8 mouse cellular contexts compared by ENCODE assay signal in genomic region chr10:81648803-81649775, GRCm38 (mm10). TPM values are rescaled to one million over a fixed set of nuclear protein-coding genes. Genes with fewer than 3 reads are reported as not detected.
DNase-seq lines count a peak whose midpoint lies in the region; ATAC-seq and TF ChIP-seq lines count a peak whose summit lies in the region.
"Not testable (repeated sequence)": the region's sequence is repeated elsewhere in the genome, so short reads cannot be mapped to it uniquely, and the experiment has no call there.

Gene Gm10778 (plus strand): TSS chr10:81649059.

- peak; percentile 83 for ATAC-seq in embryonic facial prominence, embryonic 15.5 days (ENCODE audit: insufficient number of reproducible peaks, low FRiP score, low TSS enrichment, low read depth)
- ATAC-seq in limb, embryonic 13.5 days (ENCODE audit: low FRiP score, low read depth), result peak; percentile 93
- peak; percentile 95 for ATAC-seq in midbrain, embryonic 15.5 days (replicated peaks)

- H3K27ac ChIP-seq in bone marrow macrophage, adult 2 months (ENCODE audit: insufficient read depth, low read depth, low read length), result peak within 1 kb of the TSS; percentile 45; the same call in 1 of the 2 replicates
- peak within 1 kb of the TSS; percentile 88 for H3K27ac ChIP-seq in embryonic facial prominence, embryonic 15.5 days (replicated peaks)
- H3K27ac ChIP-seq in limb, embryonic 13.5 days, result peak within 1 kb of the TSS; percentile 81; the same call in 1 of the 2 replicates
- H3K27ac ChIP-seq in midbrain, embryonic 15.5 days, result peak within 1 kb of the TSS; percentile 88

- not testable (repeated sequence) for TF ChIP-seq CTCF in bone marrow macrophage, adult 2 months (IDR thresholded peaks at IDR 0.05; ENCODE audit: low read depth, low read length)

- peak; percentile 84 to 85 for DNase-seq in B cell, adult 2 months
- DNase-seq in heart, adult 9 months (ENCODE audit: low spot score in 2 of 2), result peak; percentile 87 to 89
- DNase-seq in kidney, adult 9 months, result peak; percentile 93
- DNase-seq in spleen, adult 18-20 months, result peak; percentile 70 to 82

- not testable (repeated sequence) for H3K4me1 ChIP-seq in bone marrow macrophage, adult 2 months (ENCODE audit: control insufficient read depth, insufficient read depth, low read length); embryonic facial prominence, embryonic 15.5 days; limb, embryonic 13.5 days; midbrain, embryonic 15.5 days

- 0 out of 2 replicates have a peak, but pooled peaks cover 12% of the 10 kb centered on the region for H3K36me3 ChIP-seq in embryonic facial prominence, embryonic 15.5 days
- H3K36me3 ChIP-seq in limb, embryonic 13.5 days, result peaks cover 29% of the 10 kb centered on the region
- not testable (repeated sequence) for H3K36me3 ChIP-seq in midbrain, embryonic 15.5 days (replicated peaks)

- H3K27me3 ChIP-seq in embryonic facial prominence, embryonic 15.5 days; limb, embryonic 13.5 days; midbrain, embryonic 15.5 days (replicated peaks): not testable (repeated sequence)

- TF ChIP-seq POLR2A in bone marrow macrophage, adult 2 months (IDR thresholded peaks at IDR 0.05; ENCODE audit: borderline replicate concordance, low read depth, low read length), result not testable (repeated sequence)

- peak within 1 kb of the TSS; percentile 47 for H3K9ac ChIP-seq in embryonic facial prominence, embryonic 15.5 days
- H3K9ac ChIP-seq in limb, embryonic 13.5 days, result peak within 1 kb of the TSS; percentile 70
- peak within 1 kb of the TSS; percentile 58; the same call in 1 of the 2 replicates for H3K9ac ChIP-seq in midbrain, embryonic 15.5 days

- peaks cover 17% of the 10 kb centered on the region; the same call in 1 of the 2 replicates for H3K9me3 ChIP-seq in embryonic facial prominence, embryonic 15.5 days (replicated peaks)
- peaks cover 11% of the 10 kb centered on the region; the same call in 1 of the 2 replicates for H3K9me3 ChIP-seq in limb, embryonic 13.5 days
- H3K9me3 ChIP-seq in midbrain, embryonic 15.5 days, result not testable (repeated sequence)

- 4% methylated on average over 34 of the region's 52 CpGs for WGBS in embryonic facial prominence, embryonic 15.5 days
- 3% methylated on average over 42 of the region's 52 CpGs for WGBS in limb, embryonic 13.5 days
- 3% methylated on average over 31 of the region's 52 CpGs for WGBS in midbrain, embryonic 15.5 days

- peak within 1 kb of the TSS; percentile 60 for H3K4me2 ChIP-seq in embryonic facial prominence, embryonic 15.5 days (replicated peaks)
- peak within 1 kb of the TSS; percentile 66 for H3K4me2 ChIP-seq in limb, embryonic 13.5 days (replicated peaks)
- peak within 1 kb of the TSS; percentile 52 for H3K4me2 ChIP-seq in midbrain, embryonic 15.5 days

- H3K4me3 ChIP-seq in bone marrow macrophage, adult 2 months (ENCODE audit: insufficient read depth, low read length), result peak within 1 kb of the TSS; percentile 72
- peak within 1 kb of the TSS; percentile 56 for H3K4me3 ChIP-seq in embryonic facial prominence, embryonic 15.5 days (replicated peaks)
- H3K4me3 ChIP-seq in limb, embryonic 13.5 days, result peak within 1 kb of the TSS; percentile 56
- H3K4me3 ChIP-seq in midbrain, embryonic 15.5 days, result peak within 1 kb of the TSS; percentile 53

RNA-seq across cellular contexts. Expression of gene Gm10778, which starts in this region (rescaled TPM):
- 0.66 and 0.67 TPM in 2 replicates for polyA plus RNA-seq in bone marrow macrophage, adult 2 months (2012; ENCODE audit: insufficient read depth, insufficient read length, missing spikeins)
- polyA plus RNA-seq in embryonic facial prominence, embryonic 15.5 days (2015; fragmentation: Nextera tagmentation; extraction: Ambion mirVana), result 4.2 and 4.5 TPM in 2 replicates
- 5.1 and 5.3 TPM in 2 replicates for polyA plus RNA-seq in limb, embryonic 13.5 days (2015; fragmentation: Nextera tagmentation; extraction: Ambion mirVana)
- polyA plus RNA-seq in midbrain, embryonic 15.5 days (2015; fragmentation: Nextera tagmentation; extraction: Ambion mirVana), result 6.6 and 6.9 TPM in 2 replicates

Comparison
In these comparisons a context has a peak if more than half of its experiments do, and no peak if none do; other contexts are left out.
1. Peak in every context shown above with its lines: DNase-seq, ATAC-seq, H3K4me3 ChIP-seq and H3K27ac ChIP-seq.